Mouse (Mus musculus) layer of hippocampus, adult 8-10 months (tissue): ENCODE results near the gene Sf3b6. TPM values are rescaled to one million over a fixed set of nuclear protein-coding genes. Genes with fewer than 3 reads are reported as not detected.
"Not testable (repeated sequence)": the region's sequence is repeated elsewhere in the genome, so short reads cannot be mapped to it uniquely, and the experiment has no call there.

ENCODE experiments used
- DNase-seq, 2 experiments: peaks; one replicate each; pipeline ENCODE4 v3.0.0; 2022; ENCODE audit warnings: low spot score in 2 of 2
- total RNA-seq, 4 experiments: library from RNA; stranded (reverse); gene quantifications; 2 replicates each; pipeline ENCODE4 v1.2.4; 2022

Sf3b6 gene
- total RNA-seq = 10 to 100 TPM; 87.5 to 98.6 (median 93.4) TPM

DNA sequence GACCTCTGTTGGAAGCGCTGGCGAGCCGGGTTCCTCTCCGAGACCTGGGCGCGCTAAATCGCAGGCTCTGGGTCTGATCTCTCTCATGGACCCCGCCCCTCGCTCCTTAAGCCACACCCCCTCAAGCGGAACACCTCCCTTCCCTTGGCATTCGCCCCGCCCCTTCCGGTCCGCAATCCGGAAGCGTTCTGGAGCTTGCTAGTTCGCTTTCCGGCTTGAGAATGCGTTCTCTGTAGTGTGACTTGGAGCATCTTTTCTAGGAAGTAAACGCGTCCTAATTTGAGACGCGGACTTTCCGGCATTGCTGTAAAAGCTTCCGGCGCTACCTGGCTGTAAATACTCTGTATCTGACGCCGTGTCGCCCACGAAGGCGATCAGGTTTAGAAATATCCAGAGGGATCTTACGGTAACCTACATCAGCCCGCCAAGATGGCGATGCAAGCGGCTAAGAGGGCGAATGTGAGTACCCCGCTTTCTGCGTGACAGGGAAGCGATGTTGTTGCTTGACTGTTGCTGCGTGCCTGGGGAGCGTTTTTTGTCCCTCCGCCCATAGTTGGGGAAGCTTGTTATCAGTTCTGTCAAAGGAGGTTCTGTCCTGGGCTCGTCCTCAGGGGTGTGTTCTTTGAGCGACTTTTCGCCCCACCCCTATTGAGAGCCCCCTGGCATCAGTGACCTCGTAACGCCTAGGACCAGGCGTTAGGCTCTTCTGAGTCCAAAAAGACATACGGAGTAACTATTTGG is at the start of gene Sf3b6:
Sf3b6 (plus strand) TSS at position 184 of the 741 bp plus-strand sequence.
- DNase-seq = peak; percentile 96

DNA sequence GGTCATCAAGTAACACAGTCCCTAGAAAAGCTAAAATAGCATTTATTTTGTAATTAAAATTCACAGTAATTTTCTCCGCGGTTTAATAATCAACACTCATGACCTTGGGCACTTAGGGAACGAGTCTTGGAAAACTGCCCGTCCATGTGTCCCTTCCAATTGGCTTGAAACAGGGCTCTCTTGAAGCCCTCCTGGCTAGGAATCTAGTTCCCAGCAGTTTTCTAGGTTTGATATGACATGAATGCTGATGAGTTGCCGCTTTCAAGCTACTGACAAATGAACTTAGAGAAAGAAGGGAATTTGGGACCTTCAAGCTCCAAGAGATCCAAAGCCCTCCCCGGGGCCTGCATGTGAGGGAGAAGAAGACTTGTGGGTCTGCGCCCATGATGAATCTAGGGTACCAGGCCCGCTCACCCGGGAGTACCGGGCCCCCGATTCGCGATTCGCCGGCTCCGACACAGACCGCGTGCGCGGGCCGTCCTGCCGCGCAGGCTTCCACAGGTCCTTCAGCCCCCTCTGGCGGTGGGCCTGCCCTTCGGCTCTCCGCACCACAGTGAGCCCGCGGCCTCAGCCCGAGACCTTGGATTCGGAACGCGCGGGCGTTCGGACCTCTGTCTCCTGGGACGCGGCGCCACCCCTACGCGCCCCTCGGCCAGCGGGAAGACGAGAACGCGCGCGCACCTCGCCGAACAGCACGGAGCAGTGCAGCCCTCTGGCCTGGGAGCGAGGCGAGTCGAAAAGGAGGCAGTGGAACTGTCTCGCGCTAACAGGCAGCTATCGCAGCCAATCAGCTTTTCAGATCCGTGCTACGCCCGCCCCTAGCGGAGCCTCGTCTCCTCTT is 48.6 kb upstream of the Sf3b6 start, which contains the start of the genes Pfn4 and Fam228b:
Pfn4 (plus strand) TSS at position 531 of the 841 bp plus-strand sequence.
Fam228b (minus strand) TSS at position 776 of the 841 bp plus-strand sequence.
- DNase-seq = peak; percentile 94 to 99

DNA sequence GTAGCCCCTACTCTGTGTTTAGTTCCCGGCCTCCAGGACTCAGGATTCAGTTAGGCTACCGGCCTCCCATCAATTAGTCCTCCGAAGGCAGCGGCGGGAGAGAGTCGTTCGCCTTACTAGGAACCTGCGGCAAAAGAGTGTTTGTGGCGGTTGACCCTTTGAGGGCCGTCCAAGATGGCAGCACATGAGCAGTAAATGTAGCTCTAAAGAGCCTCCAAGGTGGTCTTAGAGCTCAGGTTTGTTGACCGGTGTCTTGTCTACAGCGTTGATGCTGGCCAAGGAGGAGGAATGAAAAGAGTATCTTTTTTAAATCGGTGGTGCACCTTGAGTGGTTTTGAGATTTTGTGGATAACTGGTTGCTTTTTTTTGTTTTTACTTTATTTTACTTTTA is 48.0 kb upstream of the Sf3b6 start:
- no peak for DNase-seq

DNA sequence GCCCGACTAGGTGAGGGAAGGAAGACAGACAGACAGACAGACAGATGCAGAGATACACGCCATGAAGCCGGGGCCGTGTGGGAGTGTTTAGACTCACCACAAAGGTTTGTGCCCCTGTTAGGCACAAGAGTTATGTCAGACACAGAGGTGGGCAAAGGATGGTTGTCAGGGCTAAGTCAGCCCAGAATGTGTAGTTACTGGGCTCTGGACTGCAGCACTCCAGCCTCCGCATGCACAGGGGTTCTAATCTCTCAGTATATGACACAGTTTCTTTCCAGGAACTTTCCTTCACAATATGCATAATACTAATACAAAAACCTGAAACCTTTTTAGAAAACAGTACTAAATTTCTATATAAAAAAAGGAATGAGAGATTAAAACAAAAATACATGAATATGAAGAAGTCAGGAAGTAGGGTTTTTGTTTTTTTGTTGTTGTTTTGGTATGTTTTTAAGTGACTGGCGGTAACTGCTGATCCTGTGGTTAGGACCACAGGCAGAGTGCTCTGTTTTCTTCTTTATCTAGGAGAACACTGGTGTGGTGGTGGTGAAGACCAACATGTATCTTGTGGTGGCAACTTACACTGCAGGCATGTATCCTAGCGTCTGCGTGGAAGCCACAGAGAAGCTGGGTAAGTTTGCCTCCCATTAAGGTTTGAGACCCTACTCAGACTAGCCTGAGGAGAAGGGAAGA is 42.3 kb upstream of the Sf3b6 start:
- no peak for DNase-seq

DNA sequence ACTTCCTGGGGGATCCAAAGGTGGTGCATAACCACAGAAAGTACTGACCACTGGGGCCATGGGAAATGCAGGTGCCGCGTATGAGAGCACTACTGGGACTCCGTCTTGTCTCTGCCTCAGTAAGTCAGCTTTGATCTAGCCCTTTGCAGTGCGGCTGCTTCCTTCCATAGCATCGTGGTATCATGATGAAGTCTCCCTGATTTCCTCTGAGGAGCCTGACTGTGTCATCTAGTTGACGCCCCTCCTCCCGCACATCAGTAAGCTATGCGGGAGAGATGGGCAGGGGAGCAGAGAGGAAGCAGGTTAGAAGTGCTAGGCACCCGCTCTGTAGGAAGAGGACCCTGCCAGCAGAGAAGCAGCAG is 41.8 kb upstream of the Sf3b6 start:
- DNase-seq = no peak

DNA sequence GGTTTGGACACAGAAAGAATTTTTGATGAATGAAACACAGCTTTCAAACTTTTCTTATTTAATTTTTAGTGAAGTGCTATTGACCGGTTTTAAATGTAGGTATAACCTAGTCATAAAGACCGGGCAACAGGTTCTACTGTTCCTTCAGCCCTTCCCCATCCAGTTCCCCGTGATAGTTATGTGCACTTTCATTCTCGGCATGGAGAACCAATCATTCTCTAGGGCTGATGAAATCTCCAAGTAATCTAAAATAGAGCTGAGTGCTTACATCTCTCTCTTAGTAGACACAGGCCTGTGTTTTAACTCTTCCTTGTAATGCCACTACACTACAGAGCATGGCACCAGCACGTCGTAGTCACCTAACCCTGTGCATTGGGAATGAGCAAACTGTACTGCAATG is 39.6 kb upstream of the Sf3b6 start:
- no peak for DNase-seq

DNA sequence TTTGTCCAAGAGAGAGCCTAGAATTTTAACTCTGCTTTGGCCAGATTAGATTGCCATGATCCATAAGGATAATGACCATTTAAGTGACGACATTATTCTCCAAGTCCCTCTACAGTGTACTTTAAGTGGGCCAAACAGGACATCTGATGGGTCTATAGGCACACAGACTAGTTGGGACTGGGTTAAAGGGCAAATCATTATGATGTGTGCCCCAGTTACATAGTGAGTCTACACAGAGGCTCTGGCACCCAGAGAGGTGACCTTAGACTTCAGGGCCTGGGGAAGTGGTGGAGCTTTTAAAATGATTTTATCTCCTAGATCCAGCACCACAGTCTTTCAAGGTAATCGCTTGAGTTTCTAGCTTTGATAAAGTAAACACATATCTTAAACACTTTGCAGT is 37.1 kb upstream of the Sf3b6 start:
- no peak for DNase-seq

DNA sequence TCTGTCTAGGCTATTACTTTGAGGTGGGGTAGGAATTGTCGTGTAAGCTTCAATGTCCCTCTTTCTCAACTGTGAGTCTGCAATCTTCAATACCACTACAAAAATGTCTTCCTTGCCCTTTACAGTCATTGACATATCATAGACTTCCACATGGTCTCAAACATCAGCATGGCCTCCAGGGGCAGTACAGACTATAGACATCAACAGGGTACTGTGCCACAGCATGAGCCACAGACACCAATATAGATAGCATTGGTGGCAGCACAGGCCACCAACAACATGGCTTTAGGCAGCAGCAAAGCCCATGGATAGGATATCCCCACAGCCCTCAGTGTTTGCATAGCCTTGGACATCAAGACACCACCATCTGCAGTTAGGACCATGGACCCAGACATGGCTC is 36.1 kb upstream of the Sf3b6 start:
- no peak for DNase-seq

DNA sequence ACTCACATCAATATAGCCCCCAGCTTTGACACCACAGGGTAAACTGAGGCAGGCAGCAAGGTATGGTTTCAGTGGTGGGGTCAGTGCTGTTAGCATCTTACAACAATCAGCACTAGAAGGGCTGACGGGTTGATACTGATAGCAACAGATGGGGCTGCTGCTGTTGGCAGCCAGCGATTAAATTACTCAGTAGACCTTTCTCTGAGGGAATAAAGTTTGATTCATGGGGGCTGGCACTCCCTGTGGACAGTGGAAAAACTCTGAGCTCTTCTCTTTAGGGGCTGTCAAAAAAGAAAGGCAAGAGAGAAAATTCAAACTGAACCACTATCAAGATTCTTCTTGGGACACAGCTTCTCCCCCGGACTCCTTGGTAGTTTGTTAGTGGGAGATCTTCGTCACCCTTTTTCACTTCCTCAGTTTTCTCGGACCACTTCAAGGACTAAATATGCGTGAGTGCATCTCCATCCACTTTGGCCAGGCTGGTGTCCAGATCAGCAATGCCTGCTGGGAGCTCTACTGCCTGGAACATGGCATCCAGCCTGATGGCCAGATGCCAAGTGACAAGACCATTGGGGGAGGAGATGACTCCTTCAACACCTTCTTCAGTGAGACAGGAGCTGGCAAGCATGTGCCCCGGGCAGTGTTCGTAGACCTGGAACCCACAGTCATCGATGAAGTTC is 35.5 kb upstream of the Sf3b6 start:
- not testable (repeated sequence) for DNase-seq

DNA sequence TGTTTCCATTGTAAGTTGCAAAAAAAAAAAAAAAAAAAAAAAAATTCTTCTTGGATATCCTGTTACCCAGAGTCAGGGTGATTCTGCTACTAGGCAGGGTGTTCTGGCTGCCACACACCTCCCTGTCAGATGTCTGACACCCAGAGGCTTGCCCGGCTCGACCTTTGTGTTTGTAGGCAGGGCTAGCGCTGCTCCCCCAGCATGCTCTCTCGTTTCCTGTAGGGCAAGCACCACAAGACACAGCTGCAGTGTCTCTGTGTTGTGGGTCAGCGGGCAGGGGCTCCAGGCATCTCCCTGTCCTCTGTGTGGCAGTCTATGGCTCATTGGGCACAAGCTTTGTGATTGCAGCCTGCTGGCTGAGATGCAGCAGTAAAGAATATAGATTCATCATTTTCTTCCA is 33.7 kb upstream of the Sf3b6 start:
- DNase-seq = no peak

DNA sequence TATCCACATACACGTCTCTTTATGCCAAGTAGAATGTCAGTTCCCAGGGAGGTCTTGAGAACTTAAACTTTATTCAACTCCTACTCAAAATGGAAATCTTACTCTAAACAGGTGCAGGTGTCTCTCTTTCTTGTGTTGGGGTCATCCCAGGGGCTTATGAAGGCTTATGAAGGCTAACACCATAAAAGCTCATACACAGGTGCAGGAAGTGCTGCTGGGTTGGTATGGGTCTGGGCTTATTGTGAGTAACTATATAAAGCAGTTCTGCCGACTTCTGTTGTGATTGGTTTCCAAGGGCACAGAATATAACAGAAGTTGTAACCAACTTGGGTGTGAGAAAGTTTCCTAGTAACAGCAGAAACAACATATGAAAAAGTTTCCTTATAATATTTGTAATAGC is 32.9 kb upstream of the Sf3b6 start:
- DNase-seq = no peak

DNA sequence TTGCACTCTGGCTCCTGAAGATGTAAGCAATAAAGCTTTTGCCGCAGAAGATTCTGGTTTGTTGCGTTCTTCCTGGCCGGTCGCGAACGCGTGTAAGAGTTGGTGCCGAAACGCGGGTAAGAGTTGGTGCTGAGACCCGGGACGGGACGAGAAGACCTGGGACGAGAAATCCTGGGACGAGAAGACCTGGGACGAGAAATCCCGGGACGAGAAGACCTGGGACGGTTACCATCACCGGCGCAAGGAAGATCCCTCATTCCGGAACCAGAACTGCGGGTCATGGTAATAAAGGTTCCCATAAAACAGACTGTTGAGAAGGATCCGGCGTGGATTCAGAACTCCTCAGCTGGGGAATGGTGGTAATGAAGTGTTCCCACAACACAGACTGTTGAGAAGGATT is 29.2 kb upstream of the Sf3b6 start:
- DNase-seq = not testable (repeated sequence)

DNA sequence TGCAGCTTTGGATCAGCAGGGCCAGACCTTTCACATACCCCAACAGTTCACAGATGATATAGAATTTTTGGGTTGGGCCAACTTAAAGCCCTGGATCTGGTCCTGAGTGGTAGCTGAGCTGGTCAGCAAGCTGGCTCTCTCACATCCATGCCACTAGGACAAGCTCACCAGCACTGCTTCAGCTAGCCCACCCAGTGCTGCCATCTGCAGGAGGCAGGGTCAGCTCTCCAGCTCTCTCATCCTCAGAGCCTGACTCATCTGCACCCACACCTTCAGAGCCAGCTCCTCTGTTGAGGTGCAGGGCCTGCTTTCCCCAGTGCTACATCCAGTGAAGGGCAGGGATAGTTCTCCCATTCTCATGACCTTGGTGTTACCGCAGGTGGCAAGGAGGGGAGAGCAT is 23.6 kb upstream of the Sf3b6 start:
- DNase-seq = no peak

DNA sequence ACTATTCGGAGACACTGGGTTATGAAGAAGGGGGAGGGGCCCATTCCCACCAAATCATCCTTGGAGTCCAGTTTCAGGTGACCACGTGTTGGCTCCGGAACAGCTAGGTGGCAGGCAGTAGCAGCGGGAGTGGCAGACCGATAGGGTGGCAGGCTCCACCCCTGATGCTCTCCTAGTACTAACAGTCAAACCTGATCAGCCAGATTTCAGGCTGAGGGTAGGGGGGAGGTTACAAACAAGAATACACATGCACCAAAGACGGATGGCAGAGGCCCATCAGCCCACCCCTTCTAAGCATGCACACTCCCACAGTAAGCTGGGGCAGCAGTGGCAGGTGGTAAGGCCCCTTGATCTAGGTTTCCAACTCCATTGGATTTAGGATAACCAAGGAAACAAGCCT is 19.9 kb upstream of the Sf3b6 start:
- not testable (repeated sequence) for DNase-seq

DNA sequence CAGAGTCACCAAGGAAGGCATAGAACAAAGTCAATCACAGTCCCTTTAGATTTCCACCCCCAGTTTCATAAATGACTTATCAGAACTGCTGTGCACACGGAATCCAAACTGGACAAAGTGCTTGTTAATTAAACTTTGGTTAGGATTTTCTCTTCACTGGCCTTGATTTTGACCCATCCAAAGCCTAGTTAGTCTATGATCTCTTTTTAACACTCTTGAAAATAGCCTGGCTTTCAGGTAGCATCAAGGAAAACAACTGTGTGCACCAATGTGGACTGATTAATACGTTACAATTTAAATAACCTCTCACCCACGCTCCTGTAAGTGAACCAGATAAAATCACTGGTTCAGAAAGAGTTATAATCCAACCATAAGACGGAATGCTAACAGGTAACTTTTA is 6.3 kb upstream of the Sf3b6 start:
- DNase-seq = no peak

DNA sequence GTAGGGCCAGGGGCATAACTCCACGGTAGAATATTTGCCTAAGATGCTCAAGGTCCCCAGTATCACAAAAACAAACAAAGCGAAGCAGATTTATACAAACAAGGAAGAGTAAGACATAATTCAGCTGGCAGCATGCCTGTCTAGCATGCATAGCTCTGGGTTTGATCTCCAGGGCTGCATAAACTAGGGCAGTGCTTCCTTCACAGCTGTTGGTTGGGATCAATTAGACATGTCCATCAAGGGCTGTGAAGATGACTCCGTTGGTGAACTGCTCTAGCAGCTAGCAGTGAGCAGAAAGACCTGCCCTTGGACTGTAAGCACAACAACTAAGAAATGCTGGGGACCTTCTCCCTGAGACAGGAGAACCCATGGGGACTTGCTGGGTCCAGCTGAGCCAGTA is 5.6 kb upstream of the Sf3b6 start:
- DNase-seq = no peak

DNA sequence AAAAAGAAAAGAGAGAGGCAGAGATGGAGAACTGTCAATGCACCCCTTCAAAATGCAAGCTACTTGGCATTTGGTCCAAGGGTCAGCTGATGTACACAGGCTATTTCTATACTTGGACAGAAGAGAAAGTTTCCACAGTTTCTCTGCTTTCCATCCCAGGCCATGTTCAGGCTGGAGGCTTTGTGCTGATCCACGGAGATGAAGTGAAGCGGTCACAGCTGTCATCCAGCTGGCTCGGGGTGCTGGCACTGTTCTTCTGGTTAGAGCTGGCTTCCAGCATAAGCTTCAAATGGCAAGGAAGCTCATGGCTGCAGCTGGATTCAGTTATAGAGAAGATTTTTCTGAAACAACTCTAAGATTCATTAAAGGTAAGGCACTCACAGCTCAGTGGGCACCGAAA is 3.7 kb upstream of the Sf3b6 start:
- DNase-seq = no peak

DNA sequence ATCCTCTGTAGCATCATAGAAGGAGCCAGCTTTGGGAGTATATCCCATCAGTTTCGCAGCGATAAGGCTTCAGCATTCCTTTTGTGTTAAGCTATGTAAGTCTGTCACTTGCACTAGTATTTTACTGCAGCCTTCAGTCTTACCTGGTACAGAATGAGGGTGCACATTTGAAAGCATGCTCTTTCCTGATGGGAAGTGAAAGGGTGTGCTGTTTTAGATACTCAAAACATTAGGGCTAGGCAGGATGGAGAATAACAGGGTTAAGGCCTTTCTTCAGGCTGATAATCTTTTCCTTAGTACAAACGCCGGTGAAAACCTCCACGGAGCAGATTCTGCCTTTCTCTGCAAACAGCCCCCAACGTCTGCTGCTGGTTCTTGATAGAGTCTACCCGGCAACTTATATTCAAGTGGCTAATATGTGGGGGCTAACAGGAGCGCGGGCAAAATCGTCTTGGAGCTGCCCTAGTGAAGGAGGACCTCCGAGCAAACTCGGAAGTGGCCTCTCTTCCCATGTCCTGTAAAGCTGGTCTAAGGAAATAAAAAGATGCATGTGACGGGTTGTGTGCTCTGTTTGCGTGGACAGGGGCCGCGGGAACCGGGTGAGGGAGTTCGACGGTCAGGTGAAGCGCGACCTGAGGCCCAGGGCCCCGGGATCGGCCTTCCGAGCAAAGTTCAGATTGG is 524 bp upstream of the Sf3b6 start:
- no peak for DNase-seq

DNA sequence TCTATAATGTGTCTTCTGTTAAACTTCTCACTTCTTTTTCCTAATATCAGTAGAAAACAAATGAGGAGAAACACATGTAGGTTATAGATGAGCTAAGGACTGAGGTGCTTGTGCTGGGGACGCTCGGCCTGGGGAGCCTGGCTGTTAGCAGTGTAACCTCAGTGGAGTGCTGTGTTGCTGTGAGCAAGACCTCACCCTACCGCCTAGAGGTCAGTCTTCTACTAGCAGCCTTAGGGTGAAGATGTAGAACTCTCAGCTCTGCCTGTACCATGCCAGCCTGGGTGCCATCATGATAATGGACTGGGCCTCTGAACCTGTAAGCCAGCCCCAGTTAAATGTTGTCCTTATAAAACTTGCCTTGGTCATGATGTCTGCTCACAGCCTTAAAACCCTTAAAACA is 9.9 kb downstream of the Sf3b6 start:
- no peak for DNase-seq

DNA sequence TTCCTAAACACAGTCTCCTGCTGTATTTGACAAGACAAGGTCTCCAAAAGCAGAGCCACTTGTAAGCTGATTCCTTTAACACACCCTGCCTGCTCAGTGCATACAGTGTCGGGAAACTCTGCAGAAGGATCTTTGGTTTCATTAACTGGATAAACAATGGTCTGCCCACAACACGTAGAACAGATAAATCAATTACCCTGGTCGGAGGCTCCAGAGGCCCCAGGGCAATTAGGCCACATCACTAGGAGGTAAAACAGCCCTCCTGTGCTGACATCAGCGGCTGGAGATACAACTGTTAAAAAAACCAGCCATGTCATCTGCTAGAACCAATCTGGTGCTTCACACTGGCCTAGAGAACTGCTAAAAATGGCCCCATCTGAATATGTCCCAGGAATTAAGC is 19.6 kb downstream of the Sf3b6 start:
- no peak for DNase-seq

DNA sequence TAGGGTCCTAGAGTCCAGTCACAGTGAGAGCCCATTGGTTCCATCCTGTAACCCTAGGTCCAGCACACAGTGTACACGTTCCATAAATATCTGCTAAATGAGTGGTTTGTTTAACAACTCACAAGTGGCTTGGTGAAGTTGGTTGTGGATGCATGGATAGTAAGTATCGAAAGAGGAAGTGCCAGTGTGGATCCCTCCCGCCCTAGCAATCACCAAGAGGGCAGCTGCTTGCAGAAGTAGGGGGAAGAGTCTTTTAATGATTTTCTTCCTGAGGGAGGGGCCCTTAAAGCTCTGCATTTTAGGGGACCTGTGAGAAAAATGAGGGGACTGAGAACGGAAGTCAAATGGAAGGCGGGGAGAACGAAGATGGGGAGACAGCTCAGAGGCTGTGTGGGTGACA is 22.7 kb downstream of the Sf3b6 start:
- no peak for DNase-seq
